Mouse (Mus musculus) thymus, adult 2 months (tissue): Measurements from ENCODE around the gene Acvr1b. TPM values are rescaled to one million over a fixed set of nuclear protein-coding genes. Genes with fewer than 3 reads are reported as not detected.
A peak's percentile ranks its signal among the peaks of the same experiment; 100 is the strongest.

Source experiments
- DNase-seq: peaks from one replicate; pipeline ENCODE4 v3.0.0; 2021
- H3K27ac ChIP-seq: fragments of 200-500 bp; 2 replicates; pipeline ENCODE4 v1.5.1; 2012; ENCODE audit warnings: low read length, control low read depth; ENCODE audit not compliant: control insufficient read depth, insufficient read depth
- H3K27me3 ChIP-seq: fragments of 200-500 bp; 2 replicates; pipeline ENCODE4 v1.6.1; 2012; ENCODE audit warnings: mild to moderate bottlenecking, low read length, moderate library complexity, mixed read lengths; ENCODE audit not compliant: control insufficient read depth, insufficient read depth
- H3K36me3 ChIP-seq: fragments of 200-500 bp; 2 replicates; pipeline ENCODE4 v1.6.1; 2012; ENCODE audit warnings: mild to moderate bottlenecking, low read length, moderate library complexity; ENCODE audit not compliant: control insufficient read depth, insufficient read depth
- H3K4me1 ChIP-seq: fragments of 200-500 bp; replicated peaks from 2 replicates; pipeline ENCODE4 v1.6.1; 2012; ENCODE audit warnings: low read length; ENCODE audit not compliant: control insufficient read depth, insufficient read depth
- H3K4me3 ChIP-seq: fragments of 200-500 bp; 2 replicates; pipeline ENCODE4 v1.5.1; 2012; ENCODE audit warnings: mild to moderate bottlenecking, low read length, control low read depth, moderate library complexity; ENCODE audit not compliant: control insufficient read depth, insufficient read depth
- CTCF ChIP-seq: fragments of 200-500 bp; IDR thresholded peaks from 2 replicates; pipeline ENCODE4 v1.5.1; 2012; ENCODE audit warnings: mild to moderate bottlenecking, control low read depth, low read length, moderate library complexity, borderline replicate concordance; ENCODE audit not compliant: control insufficient read depth, poor library complexity, insufficient read depth; ENCODE audit errors: extremely low read depth
- POLR2A ChIP-seq: fragments of 200-500 bp; IDR thresholded peaks from 2 replicates; pipeline ENCODE4 v1.6.1; 2012; ENCODE audit warnings: mild to moderate bottlenecking, low read length, control low read depth, moderate library complexity; ENCODE audit not compliant: control insufficient read depth, poor library complexity, insufficient read depth; ENCODE audit errors: extremely low read depth
- WGBS: fragments of 180-500 bp; shearing (Covaris S2); methylation state at CpG from one replicate; pipeline ENCODE4 v1.1.7; 2018; 5-methylcytosine and 5-hydroxymethylcytosine counted together
- polyA plus RNA-seq: library from polyadenylated mRNA; depleted of rRNA; stranded (reverse); fragments of >200 nt; gene quantifications from 2 replicates; pipeline ENCODE4 v1.2.3, GENCODE M21; 2012

Acvr1b gene
- polyA plus RNA-seq, 1 experiment, result 34.9 TPM

GRCm38 (mm10) chr15:101235342-101235698 is 61.5 kb downstream of the Acvr1b start:
- Histone ChIP-seq H3K4me3 (no peak overlapping the region), H3K27me3 (no peaks in the 10 kb centered on the region), H3K4me1 (peaks cover 43% of the 10 kb centered on the region), H3K36me3 (no peaks in the 10 kb centered on the region), H3K27ac (peak overlapping the region; percentile 72)
- 3% methylated on average over 5 of the region's 5 CpGs for WGBS
- peak; percentile 87 for DNase-seq
- no peak for TF ChIP-seq POLR2A
- 0 out of 2 replicates have a peak, but pooled peaks have one; percentile 30 for TF ChIP-seq CTCF

GRCm38 (mm10) chr15:101235728-101236327 is 62.0 kb downstream of the Acvr1b start:
- DNase-seq, result no peak
- Histone ChIP-seq H3K4me1 (peaks cover 44% of the 10 kb centered on the region), H3K36me3 (no peaks in the 10 kb centered on the region), H3K27ac (peak overlapping the region; percentile 64), H3K4me3 (no peak overlapping the region), H3K27me3 (no peaks in the 10 kb centered on the region)
- 34% methylated on average over 12 of the region's 12 CpGs for WGBS
- no peak for TF ChIP-seq POLR2A
- TF ChIP-seq CTCF, result no peak

GRCm38 (mm10) chr15:101236878-101237277 is 63.0 kb downstream of the Acvr1b start:
- peaks cover 48% of the 10 kb centered on the region for H3K4me1 ChIP-seq
- no peak overlapping the region for H3K4me3 ChIP-seq
- no peak overlapping the region for H3K27ac ChIP-seq
- no peaks in the 10 kb centered on the region for H3K27me3 ChIP-seq
- TF ChIP-seq POLR2A, result no peak
- TF ChIP-seq CTCF, result peak; percentile 83; the same call in 1 of the 2 replicates
- peak; percentile 84 for DNase-seq
- WGBS, result 15% methylated on average over 3 of the region's 3 CpGs
- H3K36me3 ChIP-seq, result no peaks in the 10 kb centered on the region

GRCm38 (mm10) chr15:101238885-101239511 is 65.1 kb downstream of the Acvr1b start:
- peak; percentile 85 for DNase-seq
- WGBS, result 26% methylated on average over 28 of the region's 28 CpGs
- no peak overlapping the region for H3K27ac ChIP-seq
- no peaks in the 10 kb centered on the region for H3K36me3 ChIP-seq
- H3K4me1 ChIP-seq, result peaks cover 29% of the 10 kb centered on the region
- TF ChIP-seq CTCF (peak; percentile 81; the same call in 1 of the 2 replicates), POLR2A (no peak)
- H3K4me3 ChIP-seq, result no peak overlapping the region
- H3K27me3 ChIP-seq, result no peaks in the 10 kb centered on the region

- WGBS, result 87% methylated on average over 8 of the region's 8 CpGs
- Histone ChIP-seq H3K4me1 (peaks cover 27% of the 10 kb centered on the region), H3K27me3 (no peaks in the 10 kb centered on the region), H3K36me3 (no peaks in the 10 kb centered on the region), H3K27ac (no peak overlapping the region), H3K4me3 (no peak overlapping the region)
- no peak for TF ChIP-seq POLR2A
- no peak for DNase-seq
Measured at GRCm38 (mm10) chr15:101239821-101240220, 66.0 kb downstream of the Acvr1b start.

- no peaks in the 10 kb centered on the region for H3K27me3 ChIP-seq
- DNase-seq, result peak; percentile 90
- H3K36me3 ChIP-seq, result no peaks in the 10 kb centered on the region
- 2% methylated on average over 10 of the region's 10 CpGs for WGBS
- H3K27ac ChIP-seq, result no peak overlapping the region
- TF ChIP-seq CTCF, result peak; percentile 64; the same call in 1 of the 2 replicates
- TF ChIP-seq POLR2A, result no peak
- 0 out of 2 replicates have a peak overlapping the region, but pooled peaks have one; percentile 18 for H3K4me3 ChIP-seq
- peaks cover 21% of the 10 kb centered on the region for H3K4me1 ChIP-seq
Measured at GRCm38 (mm10) chr15:101240799-101241204, 66.9 kb downstream of the Acvr1b start.
